Mouse (Mus musculus) forebrain, embryonic 16.5 days (tissue): ENCODE measurements around the gene Myo10. TPM values are rescaled to one million over a fixed set of nuclear protein-coding genes. Genes with fewer than 3 reads are reported as not detected.
A peak's percentile ranks its signal among the peaks of the same experiment; 100 is the strongest.

Source experiments
- ATAC-seq: fragments of 200-750 bp; cut with Nextera tagmentation; 2 replicates; pipeline ENCODE4 v1.8.0; 2017; ENCODE audit warnings: mild to moderate bottlenecking, moderate library complexity
- H3K27ac ChIP-seq: fragments of 300-500 bp; sonication (generic); 2 replicates; pipeline ENCODE4 v1.5.1; 2014; ENCODE audit warnings: low read length, control low read depth
- H3K27me3 ChIP-seq: fragments of 300-500 bp; sonication (generic); replicated peaks from 2 replicates; pipeline ENCODE4 v1.6.1; 2014; ENCODE audit warnings: low read length; ENCODE audit not compliant: control insufficient read depth, insufficient read depth
- H3K36me3 ChIP-seq: fragments of 300-500 bp; sonication (generic); 2 replicates; pipeline ENCODE4 v1.6.1; 2014; ENCODE audit not compliant: control insufficient read depth, insufficient read depth
- H3K4me1 ChIP-seq: fragments of 300-500 bp; sonication (generic); replicated peaks from 2 replicates; pipeline ENCODE4 v1.6.1; 2014; ENCODE audit warnings: low read length; ENCODE audit not compliant: control insufficient read depth, insufficient read depth
- H3K4me2 ChIP-seq: fragments of 300-500 bp; sonication (generic); 2 replicates; pipeline ENCODE4 v1.6.1; 2014; ENCODE audit warnings: mild to moderate bottlenecking, low read length, control low read depth
- H3K4me3 ChIP-seq: fragments of 300-500 bp; sonication (generic); replicated peaks from 2 replicates; pipeline ENCODE4 v1.5.1; 2014; ENCODE audit warnings: mild to moderate bottlenecking, low read length, control low read depth
- H3K9ac ChIP-seq: fragments of 300-500 bp; sonication (generic); replicated peaks from 2 replicates; pipeline ENCODE4 v1.6.1; 2014; ENCODE audit warnings: low read depth, low read length, control low read depth
- H3K9me3 ChIP-seq: fragments of 300-500 bp; sonication (generic); 2 replicates; pipeline ENCODE4 v1.6.1; 2016; ENCODE audit warnings: low read length; ENCODE audit not compliant: control insufficient read depth
- WGBS: fragments of 180-500 bp; shearing (Covaris S2); extraction: QIAGEN DNeasy Blood & Tissue Kit; methylation state at CpG from one replicate; pipeline ENCODE4 v1.1.7; 2014; 5-methylcytosine and 5-hydroxymethylcytosine counted together
- polyA plus RNA-seq: library from polyadenylated mRNA; unstranded; fragments of >200 nt; fragmentation: Nextera tagmentation; extraction: Ambion mirVana; gene quantifications from 2 replicates; pipeline ENCODE4 v1.2.1, GENCODE M21; 2015

Myo10 gene
- polyA plus RNA-seq, 1 experiment from 2014 or later, result 38.4 TPM

DNA sequence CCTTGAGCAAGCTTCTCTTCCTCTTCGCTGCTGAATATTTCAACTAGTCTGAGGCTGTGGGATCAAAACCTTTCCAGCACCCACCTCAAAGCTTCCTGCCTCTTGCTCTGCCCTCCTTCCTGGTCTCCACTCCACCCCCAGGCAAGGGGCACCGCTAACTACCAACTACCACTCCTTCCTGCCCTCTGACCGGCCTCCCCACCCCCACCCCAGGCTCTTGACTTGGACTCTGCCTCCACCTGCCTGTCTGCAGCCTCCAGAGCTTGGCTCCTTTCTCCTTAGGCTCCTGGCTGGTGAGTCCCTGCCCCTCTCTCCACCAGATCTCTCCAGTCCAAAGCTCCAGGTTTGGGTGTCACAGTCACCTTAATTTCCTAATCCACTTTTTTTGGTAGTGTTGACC lies 133.7 kb downstream of the Myo10 start:
- 48% methylated on average over 3 of the region's 3 CpGs for WGBS
- H3K4me2 ChIP-seq, result peak overlapping the region; percentile 60
- no peak overlapping the region for H3K4me3 ChIP-seq
- no peaks in the 10 kb centered on the region for H3K9me3 ChIP-seq
- no peaks in the 10 kb centered on the region for H3K27me3 ChIP-seq
- no peaks in the 10 kb centered on the region for H3K36me3 ChIP-seq
- ATAC-seq, result no peak
- no peak overlapping the region for H3K27ac ChIP-seq
- H3K4me1 ChIP-seq, result peaks cover 46% of the 10 kb centered on the region
- H3K9ac ChIP-seq, result no peak overlapping the region

DNA sequence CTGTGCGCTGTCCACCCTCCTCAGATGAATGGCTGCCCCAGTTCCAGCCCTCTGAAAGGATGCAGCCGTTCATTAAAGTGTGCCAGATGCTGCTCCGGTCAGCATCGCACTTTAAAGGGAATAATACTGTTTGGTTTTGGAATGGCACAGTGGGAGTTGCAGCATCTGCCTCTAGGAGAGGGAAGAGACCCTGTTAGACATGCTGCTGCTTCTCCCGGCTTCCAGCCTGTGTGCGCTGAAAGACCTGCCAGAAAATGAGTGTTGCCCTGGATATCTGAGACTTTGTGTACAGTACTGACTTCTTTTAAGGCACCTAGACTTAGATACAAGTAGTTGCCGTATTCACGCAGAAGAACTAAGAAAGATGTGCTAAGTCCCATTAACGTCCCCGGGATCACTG lies 135.7 kb downstream of the Myo10 start:
- ATAC-seq, result no peak
- peak overlapping the region; percentile 55 for H3K4me2 ChIP-seq
- WGBS, result 7% methylated on average over 10 of the region's 10 CpGs
- H3K9ac ChIP-seq, result peak overlapping the region; percentile 53
- no peaks in the 10 kb centered on the region for H3K9me3 ChIP-seq
- H3K4me3 ChIP-seq, result peak overlapping the region; percentile 34
- no peaks in the 10 kb centered on the region for H3K27me3 ChIP-seq
- peaks cover 63% of the 10 kb centered on the region for H3K4me1 ChIP-seq
- peak overlapping the region; percentile 68 for H3K27ac ChIP-seq
- H3K36me3 ChIP-seq, result no peaks in the 10 kb centered on the region

DNA sequence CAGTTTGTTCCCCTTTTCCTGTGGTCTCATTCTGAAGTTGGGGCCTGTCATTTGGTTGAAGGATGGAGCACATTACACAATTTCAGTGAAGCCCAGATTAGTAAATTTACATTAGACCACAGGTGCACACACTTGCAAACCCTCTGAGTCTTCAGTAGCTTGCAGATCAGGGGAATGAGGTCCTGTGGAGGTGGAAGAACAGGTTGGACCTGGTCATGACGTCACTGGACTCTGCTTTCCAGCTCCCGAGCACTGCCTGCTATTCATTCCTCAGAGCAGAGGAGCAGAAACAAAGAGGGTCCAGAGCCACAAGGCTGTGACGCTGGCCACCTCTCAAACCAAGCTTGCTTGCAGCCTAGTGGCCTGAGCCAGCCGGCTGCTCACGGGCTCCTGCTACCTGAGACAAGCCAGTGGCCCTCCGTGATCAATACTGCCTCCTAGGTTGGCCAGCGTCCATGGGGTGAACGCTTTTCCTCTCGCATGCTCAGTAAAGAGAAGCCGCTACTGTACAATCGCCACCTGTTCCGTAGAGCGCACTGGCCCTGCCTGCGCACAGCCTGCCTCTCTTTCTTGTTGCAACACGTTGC lies 136.3 kb downstream of the Myo10 start:
- Histone ChIP-seq H3K9ac (peak overlapping the region; percentile 53), H3K9me3 (no peaks in the 10 kb centered on the region), H3K27me3 (no peaks in the 10 kb centered on the region), H3K36me3 (no peaks in the 10 kb centered on the region), H3K4me3 (peak overlapping the region; percentile 34), H3K4me1 (peaks cover 68% of the 10 kb centered on the region), H3K27ac (peak overlapping the region; percentile 68), H3K4me2 (peak overlapping the region; percentile 55)
- no peak for ATAC-seq
- 11% methylated on average over 15 of the region's 15 CpGs for WGBS

DNA sequence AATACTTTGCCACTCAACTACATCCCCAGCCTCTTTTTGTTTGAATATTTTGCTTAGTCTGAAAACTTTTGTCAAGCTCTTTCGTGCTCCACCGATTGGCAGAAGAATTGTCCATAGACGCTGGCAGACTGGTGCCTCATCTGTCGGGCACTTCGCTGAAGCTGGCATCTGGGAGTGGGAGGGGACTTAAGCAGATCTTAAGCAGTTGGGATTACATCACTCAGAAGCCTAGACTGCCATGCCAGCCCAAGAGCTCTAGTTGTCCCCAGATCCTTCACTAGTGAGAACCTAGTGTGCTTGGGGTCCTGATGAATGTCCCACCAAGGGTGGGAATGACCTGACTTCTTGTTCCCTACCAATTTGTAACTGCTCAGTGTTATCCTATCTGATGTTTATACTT lies 138.0 kb downstream of the Myo10 start:
- Histone ChIP-seq H3K36me3 (no peaks in the 10 kb centered on the region), H3K27ac (peak overlapping the region; percentile 88), H3K27me3 (no peaks in the 10 kb centered on the region), H3K9ac (no peak overlapping the region; the same call in 1 of the 2 replicates), H3K9me3 (no peaks in the 10 kb centered on the region), H3K4me2 (peak overlapping the region; percentile 55), H3K4me1 (peaks cover 74% of the 10 kb centered on the region), H3K4me3 (no peak overlapping the region)
- ATAC-seq, result peak; percentile 19
- WGBS, result 10% methylated on average over 5 of the region's 5 CpGs

DNA sequence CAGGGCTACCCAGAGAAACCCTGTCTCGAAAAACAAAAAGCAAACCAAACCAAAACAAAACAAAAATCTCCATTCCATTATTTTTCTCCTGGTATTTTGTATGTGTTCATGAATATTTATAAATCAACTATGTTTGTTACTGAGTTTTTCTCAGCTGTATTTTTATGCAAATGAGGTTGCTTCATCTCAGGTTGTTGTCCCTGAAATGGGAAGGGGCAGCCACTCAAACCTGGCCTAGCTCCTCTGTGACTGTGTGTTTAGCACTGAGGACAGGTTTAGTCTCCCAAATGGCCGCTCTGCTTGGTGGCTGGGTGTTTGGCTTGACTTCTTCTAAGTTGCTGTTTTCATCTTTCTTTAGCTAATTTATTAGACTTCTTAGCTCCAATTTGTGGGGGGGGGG lies 138.7 kb downstream of the Myo10 start:
- H3K4me1 ChIP-seq, result peaks cover 80% of the 10 kb centered on the region
- H3K9ac ChIP-seq, result no peak overlapping the region
- H3K27me3 ChIP-seq, result no peaks in the 10 kb centered on the region
- no peaks in the 10 kb centered on the region for H3K9me3 ChIP-seq
- 7% methylated on average over 2 of the region's 2 CpGs for WGBS
- no peak overlapping the region for H3K4me3 ChIP-seq
- ATAC-seq, result no peak
- H3K4me2 ChIP-seq, result peak overlapping the region; percentile 39
- no peaks in the 10 kb centered on the region for H3K36me3 ChIP-seq
- peak overlapping the region; percentile 88 for H3K27ac ChIP-seq

DNA sequence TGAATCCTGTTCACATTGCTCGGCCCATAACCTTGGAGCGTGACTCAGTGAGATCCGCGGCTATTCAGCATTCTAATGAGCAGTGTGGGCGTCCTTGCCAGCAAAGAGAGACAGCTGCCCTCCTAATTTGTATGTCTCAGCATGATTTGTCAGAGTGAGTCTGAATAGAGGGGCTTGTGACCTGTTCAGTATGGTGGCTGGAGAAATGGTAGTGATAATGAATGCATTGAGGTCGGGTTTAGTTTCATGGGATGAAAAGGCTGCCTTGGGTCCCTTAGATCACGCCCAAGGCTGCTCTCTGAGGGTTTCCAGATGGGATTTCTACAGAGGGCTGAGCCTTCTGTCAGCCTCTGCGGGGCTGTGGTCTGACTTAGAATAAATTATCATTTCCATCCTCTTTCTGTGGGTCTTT lies 139.5 kb downstream of the Myo10 start:
- H3K4me1 ChIP-seq, result peaks cover 80% of the 10 kb centered on the region
- no peaks in the 10 kb centered on the region for H3K36me3 ChIP-seq
- H3K4me2 ChIP-seq, result peak overlapping the region; percentile 39
- 0 out of 2 replicates have a peak overlapping the region, but pooled peaks have one; percentile 7 for H3K4me3 ChIP-seq
- peak overlapping the region; percentile 88 for H3K27ac ChIP-seq
- H3K9me3 ChIP-seq, result no peaks in the 10 kb centered on the region
- H3K9ac ChIP-seq, result peak overlapping the region; percentile 31
- ATAC-seq, result peak; percentile 81
- 3% methylated on average over 8 of the region's 8 CpGs for WGBS
- no peaks in the 10 kb centered on the region for H3K27me3 ChIP-seq

DNA sequence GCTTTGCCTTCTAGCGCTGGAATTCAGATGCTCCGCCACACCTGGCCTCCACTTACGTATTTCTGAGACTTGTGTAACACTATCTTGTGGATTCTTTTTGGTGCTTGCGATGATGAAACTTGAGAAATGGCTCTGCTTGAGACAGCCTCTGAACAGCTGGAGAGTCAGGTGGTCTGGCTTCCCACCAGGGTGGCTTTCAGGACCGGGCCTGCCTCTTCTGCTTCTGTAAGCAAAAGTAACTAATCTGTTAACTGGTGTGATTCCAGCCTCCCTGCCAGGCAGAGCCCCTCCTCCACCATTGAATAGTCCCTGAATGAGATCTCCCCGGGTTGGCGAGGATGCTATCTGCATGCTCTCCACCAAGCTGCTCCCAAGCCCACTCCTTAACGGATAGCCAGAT lies 140.0 kb downstream of the Myo10 start:
- H3K27me3 ChIP-seq, result no peaks in the 10 kb centered on the region
- peak overlapping the region; percentile 39 for H3K4me2 ChIP-seq
- H3K4me3 ChIP-seq, result no peak overlapping the region
- peaks cover 80% of the 10 kb centered on the region for H3K4me1 ChIP-seq
- 6% methylated on average over 8 of the region's 8 CpGs for WGBS
- ATAC-seq, result peak; percentile 57
- H3K27ac ChIP-seq, result peak overlapping the region; percentile 88
- peak overlapping the region; percentile 31; the same call in 1 of the 2 replicates for H3K9ac ChIP-seq
- H3K36me3 ChIP-seq, result no peaks in the 10 kb centered on the region
- H3K9me3 ChIP-seq, result no peaks in the 10 kb centered on the region

DNA sequence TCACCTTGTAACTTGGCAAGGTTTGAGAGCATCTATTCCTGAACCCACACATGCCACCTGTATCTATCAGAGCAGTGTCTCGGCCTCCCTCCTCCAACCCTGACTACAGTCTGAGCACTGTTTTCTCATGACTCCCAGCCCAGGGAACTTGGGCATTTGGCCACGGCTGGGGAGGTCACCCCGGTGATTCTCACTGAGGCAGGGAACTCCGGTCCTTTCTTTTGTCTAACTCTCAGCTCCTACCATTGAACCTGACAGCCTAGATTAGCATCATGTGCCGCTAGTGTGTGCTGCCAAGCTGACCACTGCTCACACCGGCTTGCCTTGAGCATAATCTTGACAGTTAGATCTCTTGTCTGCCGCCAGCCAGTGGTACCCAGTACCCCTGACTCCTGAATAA lies 140.8 kb downstream of the Myo10 start:
- WGBS, result 15% methylated on average over 7 of the region's 7 CpGs
- Histone ChIP-seq H3K4me1 (peaks cover 80% of the 10 kb centered on the region), H3K4me3 (no peak overlapping the region), H3K27me3 (no peaks in the 10 kb centered on the region), H3K9ac (peak overlapping the region; percentile 16; the same call in 1 of the 2 replicates), H3K36me3 (no peaks in the 10 kb centered on the region), H3K9me3 (no peaks in the 10 kb centered on the region), H3K4me2 (peak overlapping the region; percentile 39), H3K27ac (peak overlapping the region; percentile 88)
- ATAC-seq, result no peak

DNA sequence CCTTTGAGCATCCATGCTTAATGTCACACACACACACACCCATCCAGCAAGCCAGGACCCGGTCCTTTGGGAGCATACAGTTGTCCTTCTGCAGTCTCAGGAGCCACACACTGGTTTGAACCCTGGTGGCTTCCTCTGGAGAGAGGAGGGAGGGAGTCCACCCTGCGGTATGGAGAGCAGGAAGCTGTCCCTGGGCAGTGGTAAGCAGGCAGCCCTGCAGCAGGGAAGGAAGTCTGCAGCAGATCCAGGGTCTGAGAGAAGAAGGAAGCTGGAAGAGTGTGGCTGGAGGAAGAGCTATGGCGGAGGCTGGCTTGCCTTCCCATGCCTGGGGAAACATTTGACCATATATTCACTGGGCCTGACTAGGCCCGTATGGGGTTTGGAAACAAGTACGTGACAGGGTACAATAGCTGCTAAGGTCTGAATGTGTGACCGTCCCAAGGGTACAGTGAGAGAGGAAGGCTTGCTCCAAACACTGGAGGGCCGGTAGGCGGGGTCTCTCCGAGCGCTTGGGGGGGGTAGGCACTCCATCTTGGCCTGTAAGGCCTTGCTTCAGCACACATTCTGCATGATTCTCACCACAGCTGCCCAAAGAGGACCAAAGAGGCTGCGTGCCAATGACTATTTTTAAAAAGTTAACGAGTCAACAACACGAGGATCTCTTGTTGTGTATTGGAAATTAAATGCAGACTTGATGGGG lies 142.5 kb downstream of the Myo10 start:
- no peaks in the 10 kb centered on the region for H3K9me3 ChIP-seq
- H3K27me3 ChIP-seq, result no peaks in the 10 kb centered on the region
- peak overlapping the region; percentile 51; the same call in 1 of the 2 replicates for H3K27ac ChIP-seq
- peak overlapping the region; percentile 16; the same call in 1 of the 2 replicates for H3K4me2 ChIP-seq
- H3K4me1 ChIP-seq, result peaks cover 67% of the 10 kb centered on the region
- no peak overlapping the region for H3K4me3 ChIP-seq
- WGBS, result 48% methylated on average over 13 of the region's 13 CpGs
- H3K36me3 ChIP-seq, result no peaks in the 10 kb centered on the region
- 0 out of 2 replicates have a peak overlapping the region, but pooled peaks have one; percentile 23 for H3K9ac ChIP-seq
- no peak for ATAC-seq
